Comparison of ENCODE assay signal across 22 mouse cellular contexts in the genomic region with DNA sequence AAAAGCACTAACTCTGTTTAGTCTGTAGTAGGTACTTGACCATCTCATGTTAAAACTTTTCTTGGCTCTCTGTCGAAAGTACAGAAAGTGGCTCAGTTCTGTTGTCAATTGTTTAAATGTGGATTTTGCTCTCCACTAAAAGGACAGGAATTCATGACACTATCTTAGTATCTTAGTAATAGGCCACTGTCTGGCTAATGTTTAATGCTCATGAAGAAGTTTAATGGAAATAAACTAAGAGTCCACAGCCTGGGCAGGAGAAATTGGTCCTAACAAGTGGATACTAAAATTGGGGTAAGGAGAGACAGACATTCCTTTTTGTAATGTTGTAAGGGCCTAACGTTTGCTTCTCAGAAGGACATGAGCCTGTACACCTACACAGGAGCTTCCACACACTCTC. TPM values are rescaled to one million over a fixed set of nuclear protein-coding genes. Genes with fewer than 3 reads are reported as not detected.
DNase-seq lines count a peak whose midpoint lies in the region; ATAC-seq and TF ChIP-seq lines count a peak whose summit lies in the region.
"Had no signal": no experiment of that assay in that cellular context is flagged by ENCODE, and none has a peak within 500 bp of the region (broad histone marks: within the 10 kb centered on the region; RNA-seq: fewer than 3 reads in every experiment).

No protein-coding gene starts in this region.

- peaks cover 8% of the 10 kb centered on the region for H3K36me3 ChIP-seq in heart, embryonic 15.5 days
- 0 out of 2 replicates have a peak, but pooled peaks cover 4% of the 10 kb centered on the region for H3K36me3 ChIP-seq in kidney, postnatal 0 days (ENCODE audit: insufficient read depth, low read length)
- no peaks in the 10 kb centered on the region for H3K36me3 ChIP-seq in lung, embryonic 16.5 days (ENCODE audit: control insufficient read depth, insufficient read depth, low read length)
- no peaks in the 10 kb centered on the region for H3K36me3 ChIP-seq in macrophage (ENCODE audit: inconsistent target)

- no peaks in the 10 kb centered on the region for H3K9me3 ChIP-seq in heart, embryonic 15.5 days (replicated peaks)
- no peaks in the 10 kb centered on the region for H3K9me3 ChIP-seq in kidney, postnatal 0 days (replicated peaks; ENCODE audit: low read length)
- H3K9me3 ChIP-seq in lung, embryonic 16.5 days (ENCODE audit: control insufficient read depth, low read length): no peaks in the 10 kb centered on the region
- H3K9me3 ChIP-seq: limb, embryonic 10.5 days; midbrain, embryonic 10.5 days; neural tube, embryonic 15.5 days had no signal

- no peak for TF ChIP-seq CTCF in kidney, postnatal 0 days (IDR thresholded peaks at IDR 0.05; ENCODE audit: low read depth)

- H3K27me3 ChIP-seq in heart, embryonic 15.5 days: no peaks in the 10 kb centered on the region
- no peaks in the 10 kb centered on the region for H3K27me3 ChIP-seq in kidney, postnatal 0 days (ENCODE audit: insufficient read depth, low read length)
- no peaks in the 10 kb centered on the region for H3K27me3 ChIP-seq in lung, embryonic 16.5 days (ENCODE audit: control insufficient read depth, insufficient read depth, low read depth, low read length)
- H3K27me3 ChIP-seq: neural tube, embryonic 15.5 days had no signal

- no peak for ATAC-seq in heart, embryonic 15.5 days (replicated peaks; ENCODE audit: insufficient number of reproducible peaks, insufficient read depth, low FRiP score, low read depth)
- no peak for ATAC-seq in kidney, postnatal 0 days (replicated peaks; ENCODE audit: low FRiP score, low read depth)
- no peak for ATAC-seq in lung, embryonic 16.5 days (ENCODE audit: low read depth)
- ATAC-seq: forebrain, embryonic 14.5 days; hindbrain, postnatal 0 days had no signal

- H3K4me3 ChIP-seq in heart, embryonic 15.5 days: no peak overlapping the region
- H3K4me3 ChIP-seq in kidney, postnatal 0 days (replicated peaks; ENCODE audit: low read depth, low read length): no peak overlapping the region
- no peak overlapping the region for H3K4me3 ChIP-seq in lung, embryonic 16.5 days (ENCODE audit: low read length)
- H3K4me3 ChIP-seq in macrophage (ENCODE audit: inconsistent target): no peak overlapping the region
- H3K4me3 ChIP-seq: layer of hippocampus, adult 2 months; limb, embryonic 10.5 days; midbrain, embryonic 10.5 days; neural tube, embryonic 15.5 days had no signal

- H3K4me2 ChIP-seq in heart, embryonic 15.5 days: no peak overlapping the region
- no peak overlapping the region for H3K4me2 ChIP-seq in kidney, postnatal 0 days (ENCODE audit: low read length)
- no peak overlapping the region for H3K4me2 ChIP-seq in lung, embryonic 16.5 days (ENCODE audit: low read depth, low read length)

- intact Hi-C loops in heart, postnatal 14 days (cut with DNase I): loop anchor here (5.0 kb wide), 1 partner anchor 112 kb away; no protein-coding TSS in a partner anchor

- peak overlapping the region; percentile 25; the same call in 1 of the 2 replicates for H3K27ac ChIP-seq in heart, embryonic 15.5 days
- H3K27ac ChIP-seq in kidney, postnatal 0 days: 0 out of 2 replicates have a peak overlapping the region, but pooled peaks have one; percentile 4
- H3K27ac ChIP-seq in lung, embryonic 16.5 days (ENCODE audit: low read length): peak overlapping the region; percentile 77
- peak overlapping the region; percentile 78 for H3K27ac ChIP-seq in macrophage
- H3K27ac ChIP-seq: hindbrain, postnatal 0 days; limb, embryonic 10.5 days had no signal

- H3K4me1 ChIP-seq in heart, embryonic 15.5 days (replicated peaks): peaks cover 32% of the 10 kb centered on the region
- peaks cover 17% of the 10 kb centered on the region for H3K4me1 ChIP-seq in kidney, postnatal 0 days (replicated peaks; ENCODE audit: insufficient read depth, low read length)
- peaks cover 30% of the 10 kb centered on the region for H3K4me1 ChIP-seq in lung, embryonic 16.5 days (replicated peaks; ENCODE audit: control insufficient read depth, insufficient read depth, low read length)

- no peak for DNase-seq in heart, postnatal 14 days
- no peak for DNase-seq in kidney, postnatal 0 days (ENCODE audit: low spot score)
- DNase-seq in kidney, adult 18-20 months: no peak
- no peak for DNase-seq in lung, postnatal 36 days
- DNase-seq: adrenal gland, postnatal 25 days; cerebellum, adult 9-10 months; gastrocnemius, postnatal 10 days; heart, adult 11 months; heart, postnatal 10 days; right cerebral cortex, adult 18-20 months; right cerebral cortex, postnatal 4 days; thymus, adult 18-20 months; thymus, postnatal 36 days had no signal

- no peak overlapping the region for H3K9ac ChIP-seq in heart, embryonic 15.5 days
- H3K9ac ChIP-seq in kidney, postnatal 0 days (ENCODE audit: low read depth, low read length): no peak overlapping the region
- no peak overlapping the region for H3K9ac ChIP-seq in lung, embryonic 16.5 days (ENCODE audit: low read length)
- H3K9ac ChIP-seq: neural tube, embryonic 15.5 days had no signal

- 78% methylated on average over 2 of the region's 2 CpGs for WGBS in heart, embryonic 15.5 days
- 84% methylated on average over 2 of the region's 2 CpGs for WGBS in kidney, postnatal 0 days
- 49% methylated on average over 2 of the region's 2 CpGs for WGBS in lung, embryonic 16.5 days
- 90% methylated on average over 2 of the region's 2 CpGs for WGBS in macrophage (ENCODE audit: missing documents)

- H3K79me2 ChIP-seq in macrophage (ENCODE audit: inconsistent target): peaks cover 34% of the 10 kb centered on the region

RNA-seq across cellular contexts. Expression of gene Pgam1, which starts 1.3 kb away (rescaled TPM):
- 666 and 693 TPM in 2 replicates for polyA plus RNA-seq in heart, embryonic 15.5 days (2015; fragmentation: Nextera tagmentation; extraction: Ambion mirVana)
- 100 to 1,000 TPM; 115 to 131 TPM for total RNA-seq in heart, postnatal 14 days (2021)
- polyA plus RNA-seq in kidney, postnatal 0 days (2015; fragmentation: Nextera tagmentation; extraction: Ambion mirVana): 488 and 525 TPM in 2 replicates
- 609 and 641 TPM in 2 replicates for polyA plus RNA-seq in lung, embryonic 16.5 days (2015; fragmentation: Nextera tagmentation; extraction: Ambion mirVana)
- total RNA-seq in macrophage (2018; cell fraction: chromatin; rRNA removed): 10 to 100 TPM in 25 of 26 experiments, 1 to 10 TPM in 1; 7.5 to 76.5 (median 25.1) TPM
- total RNA-seq in macrophage (2018; cell fraction: cytosol; rRNA removed): 100 to 1,000 TPM; 264 to 454 (median 349) TPM
- total RNA-seq in macrophage (2018; cell fraction: nucleus; rRNA removed): 100 to 1,000 TPM in 14 of 26 experiments, 10 to 100 TPM in 12; 47.8 to 175 (median 103) TPM
- polyA plus RNA-seq in macrophage (2018): 316 to 518 TPM (median 374 TPM) in 3 replicates

RNA-seq across cellular contexts. Expression of gene Rrp12, which starts 14.4 kb away (rescaled TPM):
- 7.4 and 10.1 TPM in 2 replicates for polyA plus RNA-seq in heart, embryonic 15.5 days (2015; fragmentation: Nextera tagmentation; extraction: Ambion mirVana)
- 10 to 100 TPM; 10.7 to 12.9 TPM for total RNA-seq in heart, postnatal 14 days (2021)
- polyA plus RNA-seq in kidney, postnatal 0 days (2015; fragmentation: Nextera tagmentation; extraction: Ambion mirVana): 7.9 and 9.3 TPM in 2 replicates
- polyA plus RNA-seq in lung, embryonic 16.5 days (2015; fragmentation: Nextera tagmentation; extraction: Ambion mirVana): 9.9 and 11.4 TPM in 2 replicates
- total RNA-seq in macrophage (2018; cell fraction: chromatin; rRNA removed): 10 to 100 TPM in 7 of 26 experiments, 1 to 10 TPM in 19; 2.3 to 18.2 (median 8.3) TPM
- total RNA-seq in macrophage (2018; cell fraction: cytosol; rRNA removed): 1 to 10 TPM; 3.5 to 6.7 (median 5.1) TPM
- 10 to 100 TPM in 2 of 26 experiments, 1 to 10 TPM in 24; 2.5 to 18.5 (median 5.6) TPM for total RNA-seq in macrophage (2018; cell fraction: nucleus; rRNA removed)
- 3.8 to 15.5 TPM (median 6.8 TPM) in 3 replicates for polyA plus RNA-seq in macrophage (2018)

RNA-seq across cellular contexts. Expression of gene Exosc1, which starts 22.8 kb away (rescaled TPM):
- 39.3 and 46.9 TPM in 2 replicates for polyA plus RNA-seq in heart, embryonic 15.5 days (2015; fragmentation: Nextera tagmentation; extraction: Ambion mirVana)
- 10 to 100 TPM; 11.3 to 13.4 TPM for total RNA-seq in heart, postnatal 14 days (2021)
- polyA plus RNA-seq in kidney, postnatal 0 days (2015; fragmentation: Nextera tagmentation; extraction: Ambion mirVana): 69.3 and 70.2 TPM in 2 replicates
- 60.0 and 65.9 TPM in 2 replicates for polyA plus RNA-seq in lung, embryonic 16.5 days (2015; fragmentation: Nextera tagmentation; extraction: Ambion mirVana)
- total RNA-seq in macrophage (2018; cell fraction: chromatin; rRNA removed): 10 to 100 TPM in 19 of 26 experiments, 1 to 10 TPM in 7; 3.9 to 35.7 (median 16.0) TPM
- 10 to 100 TPM; 10.2 to 27.9 (median 20.5) TPM for total RNA-seq in macrophage (2018; cell fraction: cytosol; rRNA removed)
- 10 to 100 TPM in 17 of 26 experiments, 1 to 10 TPM in 9; 5.3 to 35.8 (median 13.5) TPM for total RNA-seq in macrophage (2018; cell fraction: nucleus; rRNA removed)
- polyA plus RNA-seq in macrophage (2018): 15.3 to 37.7 TPM (median 36.0 TPM) in 3 replicates

RNA-seq across cellular contexts. Expression of gene Zdhhc16, which starts 22.9 kb away (rescaled TPM):
- 46.5 and 62.7 TPM in 2 replicates for polyA plus RNA-seq in heart, embryonic 15.5 days (2015; fragmentation: Nextera tagmentation; extraction: Ambion mirVana)
- 10 to 100 TPM; 19.9 to 20.9 TPM for total RNA-seq in heart, postnatal 14 days (2021)
- polyA plus RNA-seq in kidney, postnatal 0 days (2015; fragmentation: Nextera tagmentation; extraction: Ambion mirVana): 70.0 and 73.4 TPM in 2 replicates
- 82.3 and 84.4 TPM in 2 replicates for polyA plus RNA-seq in lung, embryonic 16.5 days (2015; fragmentation: Nextera tagmentation; extraction: Ambion mirVana)
- 10 to 100 TPM; 30.4 to 96.2 (median 73.6) TPM for total RNA-seq in macrophage (2018; cell fraction: chromatin; rRNA removed)
- total RNA-seq in macrophage (2018; cell fraction: cytosol; rRNA removed): 10 to 100 TPM; 20.2 to 31.1 (median 25.7) TPM
- 10 to 100 TPM; 27.2 to 91.0 (median 47.7) TPM for total RNA-seq in macrophage (2018; cell fraction: nucleus; rRNA removed)
- 17.4 to 32.6 TPM (median 29.9 TPM) in 3 replicates for polyA plus RNA-seq in macrophage (2018)

Comparison
In these comparisons a context has a peak if more than half of its experiments do, and no peak if none do; other contexts are left out.
1. H3K27ac ChIP-seq: peak in every context shown above with its lines; median percentile 78 in macrophage; 77 in lung, embryonic 16.5 days; 25 in heart, embryonic 15.5 days; 4 in kidney, postnatal 0 days.